Mouse (Mus musculus): Measurements from ENCODE around the gene Nrm.

DNA sequence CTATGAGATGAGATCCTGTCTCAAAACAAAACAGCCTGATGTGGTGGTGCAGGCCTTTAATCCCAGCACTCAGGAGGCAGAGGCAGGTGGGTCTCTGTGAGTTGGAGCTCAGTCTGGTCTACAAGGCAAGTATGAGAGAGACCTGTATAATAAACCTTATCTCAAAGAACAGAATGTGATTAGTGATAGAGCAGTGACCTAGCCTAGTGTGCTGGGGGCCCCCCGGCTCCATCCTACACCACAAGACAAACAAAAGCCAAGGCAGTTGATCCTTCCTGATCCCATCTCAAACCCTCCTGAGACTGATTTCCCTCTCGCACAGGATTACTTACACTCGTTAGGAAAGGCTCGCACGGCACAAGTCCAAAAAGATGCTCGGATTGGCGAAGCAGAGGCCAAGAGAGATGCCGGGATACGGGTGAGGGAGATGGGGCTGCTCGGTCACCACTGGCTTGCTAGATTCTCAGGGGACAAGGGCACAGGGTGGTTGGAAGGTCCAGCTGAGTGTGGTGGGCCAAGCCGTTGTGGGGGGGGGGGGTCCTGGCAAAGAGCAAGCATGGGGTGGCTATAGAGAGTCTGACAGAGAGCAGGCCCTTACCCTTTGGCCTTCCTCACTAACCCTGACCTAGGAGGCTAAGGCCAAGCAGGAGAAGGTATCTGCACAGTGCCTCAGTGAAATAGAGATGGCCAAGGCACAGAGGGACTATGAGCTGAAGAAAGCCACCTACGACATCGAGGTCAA is 35.8 kb upstream of the Nrm start:
- no peak for TF ChIP-seq POLR2A (IDR thresholded peaks at IDR 0.05; ENCODE audit: control insufficient read depth in 1 of 2, insufficient read depth in 1 of 2, low read depth in 1 of 2, low read length in 2 of 2, poor library complexity in 1 of 2)
- TF ChIP-seq ZMIZ1 (IDR thresholded peaks at IDR 0.05; ENCODE audit: low read depth, low read length) = no peak
- no peak for TF ChIP-seq HCFC1 (IDR thresholded peaks at IDR 0.05; ENCODE audit: low read depth, low read length)
- no peak for TF ChIP-seq SMC3 (IDR thresholded peaks at IDR 0.05; ENCODE audit: low read depth, low read length)
- no peak for TF ChIP-seq CTCF (IDR thresholded peaks at IDR 0.05 in 2 of 3, conservative IDR thresholded peaks at IDR 0.05 in 1 of 3; ENCODE audit: control insufficient read depth in 1 of 3, insufficient read depth in 1 of 3, low read depth in 2 of 3, low read length in 3 of 3, poor library complexity in 1 of 3, severe bottlenecking in 1 of 3)
- no peak for TF ChIP-seq CHD1 (IDR thresholded peaks at IDR 0.05; ENCODE audit: low read depth, low read length)
- no peak for TF ChIP-seq MYC (IDR thresholded peaks at IDR 0.05; ENCODE audit: low read depth, low read length)
- no peak for TF ChIP-seq TBP (IDR thresholded peaks at IDR 0.05; ENCODE audit: low read depth, low read length)
- TF ChIP-seq KAT2A (conservative IDR thresholded peaks at IDR 0.05; ENCODE audit: low read depth, low read length) = no peak
- no peak for TF ChIP-seq JUND (IDR thresholded peaks at IDR 0.05; ENCODE audit: low read depth, low read length)

Measured in MEL (cell line).